Mouse (Mus musculus) CD4-positive helper T cell, adult 2 months (primary cell): ENCODE results near the gene Gabrg3.

Experiments
- DNase-seq: peaks from one replicate; pipeline ENCODE4 v3.0.0-alpha.2; 2012; ENCODE audit warnings: low read depth, missing footprints, low spot score

Gene Gabrg3

DNA sequence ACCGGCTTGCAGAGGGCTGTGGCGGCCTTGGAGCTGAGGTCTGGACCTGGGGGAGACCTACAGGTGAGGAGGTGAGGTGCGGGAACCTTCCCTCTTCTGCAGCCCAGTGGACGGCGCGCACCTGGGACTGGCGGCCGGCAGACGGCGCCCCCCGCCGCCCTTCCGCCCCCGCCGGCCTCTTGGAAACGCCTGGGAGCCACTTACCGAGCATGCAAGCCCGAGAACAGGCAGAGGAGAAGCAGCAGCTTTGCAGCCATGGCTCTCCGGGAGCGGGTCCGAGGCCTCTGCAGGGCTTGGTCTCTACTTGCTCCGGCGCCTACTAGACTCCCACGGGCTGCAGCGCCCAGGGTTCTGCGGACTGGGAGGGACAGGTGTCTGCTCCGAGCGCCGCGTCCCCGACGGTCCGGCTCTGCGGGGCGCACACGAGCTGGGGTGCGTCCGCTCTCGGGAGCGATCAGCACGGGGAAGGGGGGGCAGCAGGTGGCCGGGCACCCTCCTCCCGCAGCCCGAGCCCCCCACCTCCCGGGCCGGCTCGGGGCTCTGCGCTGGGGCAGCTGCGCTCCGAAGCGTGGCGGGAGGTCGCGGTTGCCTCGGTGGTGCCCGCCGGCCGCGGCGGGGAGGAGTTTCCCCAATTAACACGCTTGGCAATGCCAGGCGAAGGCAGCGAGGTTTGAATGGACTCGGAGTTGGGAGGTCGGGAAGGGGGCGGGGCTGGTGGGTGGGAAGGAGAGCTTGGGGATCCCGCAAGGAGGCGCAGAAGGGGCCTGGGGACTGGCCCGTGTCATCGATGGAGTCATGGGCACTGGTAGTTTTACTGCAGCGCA, at the start of gene Gabrg3:
Gene Gabrg3, minus strand, starts transcription at position 672 of the 824 bp plus-strand sequence.
- no peak for DNase-seq

DNA sequence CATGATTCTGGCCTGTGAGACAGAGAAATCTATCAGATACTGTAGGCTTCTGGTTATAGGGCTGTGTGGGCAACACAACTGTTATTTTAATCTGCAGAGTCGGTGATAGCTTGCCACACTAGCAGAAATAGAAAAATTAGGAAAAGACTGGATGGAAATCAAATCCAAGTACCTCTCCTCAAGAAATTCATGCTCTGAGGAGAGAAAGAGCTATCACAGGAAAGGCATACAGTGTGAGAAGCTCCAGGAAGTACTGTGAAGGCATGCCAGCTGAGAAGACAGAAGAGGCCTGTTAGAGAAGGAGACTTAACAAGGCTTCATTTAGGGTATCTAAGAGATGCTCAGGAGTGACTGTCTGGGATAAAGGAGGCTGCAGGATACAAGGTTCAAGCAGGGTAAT, 35.7 kb upstream of the Gabrg3 start:
- DNase-seq = no peak

DNA sequence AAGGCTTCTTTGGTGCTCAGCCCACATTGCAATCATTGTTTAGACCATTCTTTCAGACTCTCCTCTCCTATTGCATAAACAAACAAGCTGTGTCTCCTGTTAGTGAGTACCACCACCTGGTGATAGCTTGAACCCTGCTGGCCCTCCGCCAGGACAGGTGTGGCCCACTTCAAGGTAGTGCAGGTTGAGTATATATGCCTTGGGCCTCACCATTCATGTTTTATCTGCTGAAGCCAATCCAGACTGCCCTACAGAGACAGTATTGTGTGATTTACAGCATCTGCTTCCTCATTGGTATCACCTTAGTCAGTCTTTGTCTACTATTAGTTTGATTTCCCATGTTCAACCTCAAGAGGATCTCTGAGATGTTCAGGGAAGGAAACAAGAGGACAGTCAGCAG, 34.1 kb upstream of the Gabrg3 start:
- DNase-seq = no peak

DNA sequence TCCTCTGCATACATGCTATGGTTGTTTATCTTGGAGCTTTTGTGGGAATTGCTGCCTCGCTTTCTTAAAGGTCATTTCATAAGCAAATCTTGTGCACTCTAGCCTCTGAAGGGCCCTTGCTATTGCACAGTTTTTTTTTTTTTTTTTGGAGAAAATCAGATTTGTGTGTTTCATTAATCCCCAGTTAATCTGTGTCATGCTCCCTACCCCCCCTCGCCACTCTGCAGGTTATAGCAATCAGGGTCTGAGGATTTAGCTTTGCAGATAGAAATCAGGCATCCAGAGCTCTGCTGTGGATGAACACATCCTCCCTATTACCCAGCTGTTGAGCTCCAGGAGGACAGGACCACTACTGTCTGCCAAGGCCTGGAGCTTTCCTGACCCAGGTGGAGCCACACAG, 32.4 kb upstream of the Gabrg3 start, which contains the start of gene Gabrb3:
Gene Gabrb3, plus strand, starts transcription at position 301 of the 400 bp plus-strand sequence.
- no peak for DNase-seq

DNA sequence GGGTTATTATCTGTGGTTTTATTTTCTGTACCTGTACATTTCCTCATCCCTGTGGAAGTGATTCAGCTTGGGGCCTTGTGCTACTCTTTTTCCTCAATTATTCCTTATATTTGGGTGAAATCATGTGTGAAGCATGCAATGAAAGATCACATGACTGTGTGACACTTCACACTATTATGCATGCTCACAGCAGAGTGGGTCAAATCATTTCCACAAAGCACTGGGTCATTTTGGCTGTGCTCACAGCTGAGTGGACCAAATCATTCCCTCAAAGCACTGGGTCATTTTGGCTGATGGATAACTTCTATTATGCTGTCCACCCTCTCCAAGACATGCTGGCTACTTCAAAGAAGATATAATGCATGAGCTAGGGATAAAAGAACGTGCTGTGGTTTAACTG, 25.9 kb upstream of the Gabrg3 start:
- no peak for DNase-seq

DNA sequence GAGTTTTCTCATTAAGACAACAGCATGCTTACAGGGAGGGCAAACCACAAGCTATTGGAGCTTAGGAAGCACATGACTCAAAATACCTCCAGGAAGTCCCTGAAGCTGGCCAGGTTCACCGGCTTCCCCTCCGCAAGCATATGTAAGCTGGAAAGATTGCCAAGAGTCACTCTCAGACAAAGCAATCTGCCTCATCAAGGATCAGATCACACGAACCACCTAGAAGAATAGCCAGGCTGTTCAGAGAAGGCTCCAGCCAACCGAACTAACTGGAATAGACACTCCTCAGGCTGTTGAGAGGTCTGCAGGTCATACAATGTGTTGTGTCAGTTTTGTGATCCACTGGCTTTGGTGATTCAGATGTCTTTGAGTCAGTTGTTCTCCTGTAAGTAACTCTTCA, 24.2 kb upstream of the Gabrg3 start:
- DNase-seq = no peak

DNA sequence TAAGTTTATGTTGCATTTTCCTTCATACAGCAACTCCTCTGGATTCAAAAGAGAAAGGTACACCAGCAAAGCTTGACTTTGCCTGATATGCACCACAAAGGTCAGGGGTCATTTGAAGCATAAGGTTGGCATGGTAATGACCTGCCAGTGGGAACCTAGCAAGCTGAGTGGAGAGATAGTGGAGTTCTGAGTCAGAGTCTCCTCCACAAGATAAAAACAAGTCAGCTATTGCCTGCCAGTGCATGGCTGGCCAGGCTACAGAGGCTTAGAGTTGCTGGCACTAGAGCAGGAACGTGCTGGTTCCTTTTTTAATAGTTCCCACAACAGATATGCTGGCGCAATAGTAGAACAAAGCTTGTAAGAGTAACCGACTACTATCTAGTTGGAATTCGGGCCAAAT, 6.6 kb upstream of the Gabrg3 start:
- no peak for DNase-seq

DNA sequence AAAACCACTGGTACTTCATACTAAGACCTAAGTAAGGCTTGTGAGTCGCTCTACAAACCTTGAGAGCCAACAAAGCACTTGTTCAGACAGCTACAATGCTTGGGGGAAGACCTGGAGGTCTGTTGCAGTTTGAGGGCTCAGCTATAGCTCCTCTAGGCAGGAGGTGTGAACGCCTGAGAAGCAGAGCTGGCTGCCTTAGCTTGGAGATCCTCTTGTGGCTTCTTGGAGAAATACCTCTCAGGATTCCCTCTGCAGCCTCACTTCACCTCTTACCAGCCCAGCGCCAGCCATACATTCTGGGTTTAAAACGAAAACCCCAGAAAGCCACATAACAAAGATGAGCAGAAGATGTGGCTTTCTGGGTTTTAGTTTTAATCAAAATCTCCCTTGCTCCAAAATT, 3.1 kb upstream of the Gabrg3 start:
- no peak for DNase-seq

DNA sequence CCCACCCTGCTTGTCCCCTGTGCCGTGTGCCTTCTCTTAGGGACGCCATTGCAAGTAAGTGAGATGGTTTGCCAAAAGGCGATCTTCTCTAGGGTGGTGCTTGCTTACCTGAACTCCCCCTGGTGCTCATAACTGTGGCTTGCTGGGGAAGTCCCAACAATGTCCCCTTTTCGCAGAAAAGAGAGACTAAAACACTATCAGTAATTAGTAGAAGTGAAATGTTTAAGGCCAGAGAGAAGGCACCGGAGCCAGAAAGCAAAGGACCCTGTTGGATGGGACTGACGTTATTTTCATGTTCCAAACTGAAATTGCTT, 310 bp upstream of the Gabrg3 start:
- no peak for DNase-seq

DNA sequence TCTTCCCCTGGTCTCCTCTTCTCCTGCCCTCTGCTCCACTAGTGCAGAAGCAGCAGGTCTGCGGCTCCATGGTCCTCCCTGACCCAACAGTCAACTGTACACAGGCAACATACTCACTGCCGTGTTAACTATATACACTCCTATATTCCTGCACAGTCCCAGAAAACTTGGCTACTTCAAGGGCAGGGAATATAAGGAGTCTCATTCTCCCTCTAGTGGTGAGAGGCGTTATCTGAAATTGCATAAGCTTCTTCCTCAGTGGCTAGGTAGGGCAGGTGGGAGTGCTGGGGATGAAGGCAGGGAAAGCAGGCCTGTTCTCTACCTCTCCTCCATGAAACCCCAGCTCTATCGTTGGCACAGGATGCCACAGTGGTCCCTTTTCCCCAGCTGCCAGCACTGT, 2.9 kb downstream of the Gabrg3 start:
- DNase-seq = no peak

DNA sequence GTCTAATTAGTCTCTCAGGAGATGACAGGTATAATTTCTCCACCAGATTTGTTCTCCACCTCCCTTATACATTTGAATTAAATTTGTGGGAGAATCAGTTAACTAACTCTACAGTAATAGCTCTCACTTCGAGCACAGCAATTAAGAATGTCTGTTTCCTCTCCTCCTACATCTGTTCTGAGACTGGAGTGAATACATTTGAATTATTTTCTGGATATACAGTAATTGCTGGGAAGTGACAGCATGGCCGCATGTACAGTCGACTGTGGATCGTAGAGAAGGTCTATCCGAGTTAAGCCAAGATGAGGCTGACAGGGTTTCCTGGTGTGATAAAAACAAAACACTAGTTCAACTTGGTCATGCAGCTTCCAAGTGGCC, 21.0 kb downstream of the Gabrg3 start:
- no peak for DNase-seq

DNA sequence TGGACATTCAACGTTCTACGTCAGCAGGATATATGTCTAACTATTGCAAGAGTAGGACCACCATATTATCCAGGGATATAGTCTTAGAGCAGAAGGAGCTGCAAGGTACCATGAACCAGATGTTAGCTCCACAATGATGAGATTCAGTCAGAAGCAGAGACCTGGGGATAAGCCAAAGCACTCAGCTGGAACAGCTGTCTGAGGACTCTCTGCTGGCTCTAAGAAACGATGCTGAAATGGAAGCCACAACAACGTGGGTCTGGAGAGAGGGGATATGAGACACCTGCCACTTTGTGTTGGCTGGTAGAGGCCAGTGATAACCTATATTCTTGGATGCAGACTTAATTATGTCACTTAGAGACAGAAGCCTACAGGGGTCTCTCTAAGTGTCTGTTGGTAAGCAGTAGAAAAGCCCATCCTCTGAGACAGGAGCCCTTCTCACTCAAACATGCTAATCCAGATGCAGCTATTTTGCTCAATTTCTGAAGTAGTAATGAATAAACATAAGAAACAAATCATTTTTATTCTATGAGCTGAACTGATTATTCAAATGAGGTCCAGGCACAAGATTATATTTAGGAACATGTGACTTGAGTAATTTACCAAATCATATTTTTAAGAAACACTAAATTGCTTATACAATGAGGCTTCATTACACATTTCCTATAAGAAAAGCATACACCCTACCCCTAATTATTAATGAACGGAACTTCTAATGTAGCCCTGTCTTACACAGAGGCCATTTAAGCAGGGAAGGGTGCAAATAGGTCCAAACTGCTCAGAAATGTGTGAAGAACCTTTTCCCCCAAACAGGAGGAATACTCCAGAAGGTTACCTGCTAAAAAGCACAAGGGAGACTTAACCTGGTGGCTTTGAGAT, 21.6 kb downstream of the Gabrg3 start:
- no peak for DNase-seq

DNA sequence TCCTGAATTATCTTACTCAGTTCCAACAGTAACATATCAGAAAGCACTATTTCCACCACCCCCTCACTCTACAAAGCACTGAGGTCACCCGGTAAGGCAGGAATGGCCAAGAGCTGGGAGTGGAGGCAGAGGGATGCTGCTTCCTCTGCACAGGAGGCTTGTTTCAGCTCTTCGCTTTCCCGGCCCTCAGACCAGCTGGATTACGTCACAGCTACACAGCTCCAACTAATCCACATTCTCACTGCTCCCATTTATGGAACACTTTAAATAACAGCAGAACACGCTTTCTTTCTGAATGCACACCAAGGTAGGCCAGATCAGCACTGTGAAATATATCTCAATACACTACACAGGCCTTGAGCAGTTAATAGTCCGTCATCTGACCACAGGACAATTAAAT, 23.2 kb downstream of the Gabrg3 start:
- no peak for DNase-seq

DNA sequence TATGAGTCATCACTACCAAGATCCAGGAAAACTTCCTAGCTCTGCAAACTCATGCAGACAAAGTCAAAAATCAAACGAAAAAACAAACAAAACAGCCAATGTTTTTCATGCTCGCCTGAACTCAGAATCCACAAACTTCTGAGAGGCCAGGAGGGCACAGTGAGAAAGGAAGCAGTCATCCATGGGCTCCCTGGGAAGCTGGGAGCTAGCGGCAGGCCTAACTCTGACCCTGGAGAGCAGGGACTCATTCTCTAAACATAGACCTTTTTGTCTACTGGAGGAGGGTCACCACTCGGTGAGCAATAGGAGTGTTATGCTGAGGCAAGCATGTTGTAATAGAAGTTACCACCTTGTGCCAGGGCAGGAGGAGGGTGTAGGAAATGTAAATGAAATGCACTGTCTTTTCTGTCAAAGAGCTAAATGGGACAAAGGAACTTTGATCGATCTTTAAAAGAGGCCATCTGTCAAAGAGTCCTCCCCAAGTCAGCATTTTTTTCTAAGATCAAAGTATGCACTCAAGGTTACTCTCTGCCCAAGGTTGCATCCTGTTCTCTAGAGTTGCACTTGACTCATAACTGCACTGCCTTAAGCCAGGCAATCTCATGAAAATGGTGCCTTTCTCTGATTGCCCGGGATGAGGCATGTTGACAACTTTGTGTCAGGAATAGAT, 29.0 kb downstream of the Gabrg3 start:
- no peak for DNase-seq

DNA sequence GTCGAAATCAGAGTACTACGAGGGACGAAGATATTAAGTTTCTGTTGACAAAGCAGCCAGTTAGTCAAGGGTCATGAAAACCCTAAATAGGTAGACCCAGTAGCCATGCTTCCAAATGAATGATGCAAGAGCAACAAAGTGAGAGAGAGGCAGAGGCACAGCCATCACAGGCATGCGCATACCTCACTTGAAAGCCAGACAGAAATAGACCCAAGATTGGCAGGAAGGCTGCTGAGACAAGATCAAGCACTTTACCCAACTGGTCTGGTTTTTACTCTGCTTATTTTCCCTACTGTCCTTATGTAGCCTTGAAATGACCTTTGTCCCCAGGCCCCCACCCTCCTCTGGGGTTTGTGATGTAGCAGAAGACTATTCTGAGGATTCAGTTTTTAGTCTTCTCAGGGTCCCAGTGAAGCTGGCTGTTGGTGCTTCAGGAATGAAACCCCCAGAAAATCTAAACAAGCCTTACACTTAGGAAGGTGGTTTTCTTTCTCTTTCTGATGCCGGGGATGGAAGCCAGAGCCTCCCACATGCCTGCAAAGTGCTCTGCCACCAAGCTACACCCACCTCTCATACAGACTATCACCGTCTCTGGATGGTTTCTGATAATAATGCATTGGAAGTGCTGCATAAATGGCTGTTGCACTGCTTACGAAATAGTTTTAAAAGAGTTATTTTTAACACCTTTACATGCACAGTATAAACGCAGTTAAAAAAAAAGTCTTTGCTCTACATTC, 30.3 kb downstream of the Gabrg3 start:
- no peak for DNase-seq

DNA sequence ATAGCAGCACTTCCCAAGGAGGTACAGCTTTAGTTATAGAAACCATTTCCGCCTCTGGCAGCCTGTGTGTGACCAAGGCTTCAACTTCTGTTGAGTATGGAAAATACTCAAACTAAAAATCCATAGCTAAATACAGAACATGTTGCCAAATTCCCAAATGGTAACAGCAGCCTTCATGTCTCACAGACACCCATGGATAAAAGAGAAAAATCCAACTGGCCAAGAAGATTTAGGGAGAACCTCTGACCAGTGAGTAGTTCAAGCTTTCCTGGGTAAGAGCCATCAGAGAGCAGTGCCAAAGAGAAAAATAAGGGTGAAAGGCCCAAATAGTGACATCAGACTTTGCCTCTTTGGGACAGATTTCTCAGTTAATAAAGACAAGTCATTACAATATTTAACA, 38.2 kb downstream of the Gabrg3 start:
- DNase-seq = no peak

DNA sequence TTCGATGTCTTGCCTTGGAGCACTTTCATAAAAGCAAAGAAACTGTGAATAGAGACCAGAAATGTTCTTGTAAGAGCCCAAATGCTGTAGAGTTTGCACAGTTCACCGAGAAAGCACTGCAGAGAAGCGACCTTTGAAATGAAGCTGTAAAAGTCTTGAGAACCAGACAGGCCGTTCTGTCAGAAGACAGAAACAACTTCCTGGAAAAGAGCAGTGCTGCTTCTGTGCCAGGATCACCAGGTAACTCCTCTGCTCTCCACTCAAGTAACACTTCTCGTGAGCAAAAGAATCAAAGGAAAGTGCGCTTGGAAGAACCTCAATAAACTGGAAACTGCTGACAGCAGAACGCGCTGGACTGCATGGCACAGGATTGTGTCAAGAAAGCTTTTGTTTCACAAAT, 45.1 kb downstream of the Gabrg3 start:
- no peak for DNase-seq

DNA sequence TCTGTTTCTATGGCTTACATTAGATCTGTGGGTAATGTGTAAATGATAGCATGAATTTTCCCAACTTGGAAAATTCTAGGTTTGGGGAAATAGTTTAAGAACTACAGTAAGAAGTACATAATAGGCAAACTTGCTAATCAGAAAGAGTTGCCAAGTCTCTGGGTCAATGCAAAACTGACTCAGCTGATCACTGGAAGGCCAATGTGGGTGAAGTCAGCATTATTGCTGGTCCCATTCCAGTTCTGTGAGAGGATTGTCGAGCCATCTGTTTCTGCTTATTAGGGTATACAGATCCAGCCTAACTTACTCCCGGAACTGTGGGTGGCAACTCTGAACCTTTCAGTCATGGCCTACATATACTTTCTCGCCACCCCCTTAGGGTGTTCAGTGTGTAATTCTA, 55.8 kb downstream of the Gabrg3 start:
- DNase-seq = no peak

DNA sequence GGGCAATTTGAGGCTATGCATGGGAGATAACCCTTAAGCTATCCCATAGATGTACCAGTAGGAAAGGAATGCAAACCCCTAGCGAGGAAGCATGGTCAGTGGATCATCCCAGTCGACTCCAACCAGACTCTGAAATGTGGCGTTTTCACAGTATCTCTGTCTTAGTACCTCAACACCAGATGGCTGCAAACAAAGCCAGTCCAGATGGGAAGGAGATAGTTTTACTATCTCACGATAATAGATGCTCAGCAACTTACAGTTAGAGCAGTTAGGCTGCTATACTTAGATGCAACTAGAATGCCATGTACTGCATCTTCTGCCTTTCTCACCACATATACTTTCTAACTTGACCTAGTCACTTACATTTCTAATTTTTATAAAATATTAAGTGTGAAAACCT, 56.7 kb downstream of the Gabrg3 start:
- no peak for DNase-seq

DNA sequence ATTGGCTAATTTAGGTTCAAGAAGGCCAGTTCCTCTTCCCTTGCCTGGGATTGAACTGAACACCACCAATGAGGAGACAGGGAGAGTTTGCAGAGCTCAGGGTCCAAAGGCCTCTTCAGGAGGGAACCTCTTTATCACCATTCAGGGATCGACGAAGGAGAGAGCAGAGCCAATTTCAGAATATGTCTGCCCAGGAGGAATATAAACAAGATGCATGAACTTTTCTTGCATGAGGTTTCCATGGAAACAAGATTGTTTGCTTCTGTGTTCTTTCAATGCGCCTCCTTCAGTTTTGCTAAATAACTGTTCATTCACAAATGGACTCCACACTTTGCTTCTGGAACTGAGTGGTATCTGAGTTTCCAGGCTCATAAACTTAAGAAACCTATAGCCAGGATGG, 62.5 kb downstream of the Gabrg3 start:
- DNase-seq = no peak

DNA sequence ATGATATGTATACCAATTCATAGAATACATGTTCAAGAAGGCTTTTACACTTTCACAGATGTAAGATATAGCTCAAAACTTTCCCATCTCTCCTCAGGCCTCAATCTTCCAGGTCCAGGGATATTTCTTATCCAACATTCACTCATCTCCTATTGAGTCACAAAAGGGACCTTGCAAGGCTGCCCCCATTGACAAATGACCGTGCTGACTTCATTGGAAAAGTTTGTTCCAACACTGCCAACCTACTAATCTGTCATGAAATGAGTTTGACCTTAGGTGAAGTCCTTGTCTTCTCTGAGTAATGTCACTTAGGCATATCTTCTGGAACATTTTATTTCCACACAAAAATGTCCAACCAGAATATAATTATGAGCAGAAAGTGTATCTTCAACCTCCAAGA, 64.9 kb downstream of the Gabrg3 start:
- no peak for DNase-seq

DNA sequence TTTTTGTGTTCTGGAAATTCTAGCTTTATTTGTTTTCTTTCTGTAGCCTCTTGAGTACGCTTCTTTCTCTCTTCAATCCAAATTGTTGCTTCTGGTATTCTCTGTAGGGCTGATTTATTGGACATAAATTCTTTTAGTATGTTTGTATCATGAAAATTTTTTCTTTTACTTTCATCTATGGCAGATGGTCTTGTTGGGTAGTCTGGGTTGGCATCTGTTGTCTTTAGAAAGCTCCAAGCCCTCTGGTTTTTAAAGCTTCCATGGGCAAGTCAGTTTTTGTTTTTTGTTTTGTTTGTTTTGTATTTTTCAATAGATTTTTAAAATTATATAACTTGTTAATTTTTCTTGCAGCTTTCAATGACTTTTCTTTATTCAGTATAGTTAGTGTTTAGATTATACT, 72.0 kb downstream of the Gabrg3 start:
- no peak for DNase-seq
